Mouse (Mus musculus) forebrain, embryonic 14.5 days (tissue): ENCODE results near the gene Gnat1. TPM values are rescaled to one million over a fixed set of nuclear protein-coding genes. Genes with fewer than 3 reads are reported as not detected.

Source experiments
- ATAC-seq: fragments of 200-750 bp; cut with Nextera tagmentation; 2 replicates; pipeline ENCODE4 v1.8.0; 2017; ENCODE audit warnings: mild to moderate bottlenecking, moderate library complexity
- DNase-seq: peaks from one replicate; pipeline ENCODE4 v3.0.0-alpha.2; 2015; ENCODE audit warnings: low spot score
- H3K27ac ChIP-seq: fragments of 300-500 bp; sonication (generic); 2 replicates; pipeline ENCODE4 v1.5.1; 2014; ENCODE audit warnings: low read depth, mild to moderate bottlenecking, control low read depth, low read length, moderate library complexity
- H3K27me3 ChIP-seq: fragments of 300-500 bp; sonication (generic); replicated peaks from 2 replicates; pipeline ENCODE4 v1.6.1; 2014; ENCODE audit warnings: low read length, control low read depth, mixed read lengths; ENCODE audit not compliant: control insufficient read depth, insufficient read depth
- H3K36me3 ChIP-seq: fragments of 300-500 bp; sonication (generic); 2 replicates; pipeline ENCODE4 v1.6.1; 2014; ENCODE audit warnings: low read length, control low read depth; ENCODE audit not compliant: control insufficient read depth, insufficient read depth
- H3K4me1 ChIP-seq: fragments of 300-500 bp; sonication (generic); 2 replicates; pipeline ENCODE4 v1.6.1; 2014; ENCODE audit warnings: antibody characterized with exemption, low read length, control low read depth; ENCODE audit not compliant: control insufficient read depth, insufficient read depth
- H3K4me2 ChIP-seq: fragments of 300-500 bp; sonication (generic); 2 replicates; pipeline ENCODE4 v1.6.1; 2014; ENCODE audit warnings: mild to moderate bottlenecking, control low read depth, low read length
- H3K4me3 ChIP-seq: fragments of 300-500 bp; sonication (generic); 2 replicates; pipeline ENCODE4 v1.5.1; 2014; ENCODE audit warnings: low read depth, low read length, control low read depth
- H3K9ac ChIP-seq: fragments of 300-500 bp; sonication (generic); 2 replicates; pipeline ENCODE4 v1.6.1; 2014; ENCODE audit warnings: mild to moderate bottlenecking, low read length, control low read depth, moderate library complexity
- H3K9me3 ChIP-seq: fragments of 300-500 bp; sonication (generic); replicated peaks from 2 replicates; pipeline ENCODE4 v1.6.1; 2016; ENCODE audit warnings: low read length, control low read depth, mixed read lengths; ENCODE audit not compliant: control insufficient read depth
- WGBS: fragments of 180-500 bp; shearing (Covaris S2); extraction: QIAGEN DNeasy Blood & Tissue Kit; methylation state at CpG from one replicate; pipeline ENCODE4 v1.1.7; 2014; 5-methylcytosine and 5-hydroxymethylcytosine counted together
- polyA plus RNA-seq: library from polyadenylated mRNA; unstranded; fragments of >200 nt; fragmentation: Nextera tagmentation; extraction: Ambion mirVana; gene quantifications from 2 replicates; pipeline ENCODE4 v1.2.1, GENCODE M21; 2014

Gene Gnat1
- polyA plus RNA-seq, 1 experiment from 2014 or later = 0.66 TPM

- no peaks in the 10 kb centered on the region for H3K9me3 ChIP-seq
- no peaks in the 10 kb centered on the region; the same call in 1 of the 2 replicates for H3K27me3 ChIP-seq
- H3K9ac ChIP-seq = no peak overlapping the region
- no peak for DNase-seq
- H3K4me1 ChIP-seq = peaks cover 53% of the 10 kb centered on the region
- no peak overlapping the region for H3K4me3 ChIP-seq
- H3K27ac ChIP-seq = 0 out of 2 replicates have a peak overlapping the region, but pooled peaks have one; percentile 17
- WGBS = 23% methylated on average over 9 of the region's 9 CpGs
- H3K36me3 ChIP-seq = peaks cover 4% of the 10 kb centered on the region
- no peak overlapping the region for H3K4me2 ChIP-seq
- no peak for ATAC-seq
These were observed 17.5 kb upstream of the Gnat1 start for GRCm38 (mm10) chr9:107696845-107697610.

- Histone ChIP-seq H3K4me1 (peaks cover 49% of the 10 kb centered on the region), H3K9me3 (no peaks in the 10 kb centered on the region), H3K27me3 (no peaks in the 10 kb centered on the region; the same call in 1 of the 2 replicates), H3K4me3 (no peak overlapping the region), H3K36me3 (peaks cover 9% of the 10 kb centered on the region), H3K9ac (no peak overlapping the region), H3K27ac (no peak overlapping the region), H3K4me2 (no peak overlapping the region)
- 49% methylated on average over 6 of the region's 6 CpGs for WGBS
- DNase-seq (no peak), ATAC-seq (no peak)
These were observed 16.6 kb upstream of the Gnat1 start for GRCm38 (mm10) chr9:107696106-107696479.

DNA sequence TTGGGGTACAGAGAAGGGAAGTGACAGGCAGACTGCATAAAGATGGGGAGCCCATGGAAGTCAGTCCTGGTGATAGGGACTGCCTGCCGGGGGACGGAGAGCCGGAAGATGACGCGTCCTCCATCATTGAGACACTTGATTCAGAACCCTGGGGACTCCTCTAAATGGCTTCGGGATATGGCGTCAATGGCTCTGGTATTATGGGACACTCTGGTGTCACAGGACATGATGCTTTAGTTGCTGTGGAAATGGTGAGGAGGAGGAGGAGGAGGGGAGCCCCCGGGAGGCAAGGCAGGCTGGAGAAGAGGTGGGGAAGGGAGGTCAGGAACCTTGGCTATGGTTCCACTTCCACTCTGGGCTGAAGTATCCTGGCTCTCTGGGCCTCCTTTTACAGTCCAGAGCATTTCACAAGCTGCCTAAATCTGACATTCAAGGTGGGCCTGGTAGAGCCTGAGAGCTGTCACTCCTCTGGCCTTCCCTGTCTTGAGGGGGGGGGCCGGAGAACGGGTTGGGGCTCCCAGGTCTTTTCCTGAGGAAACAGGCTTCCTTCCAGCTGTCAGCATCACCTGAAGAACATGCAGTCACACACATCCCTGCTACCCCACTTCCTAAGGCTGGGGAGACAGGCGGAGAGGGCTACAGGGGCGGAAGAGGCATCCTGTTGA lies 16.1 kb upstream of the Gnat1 start:
- H3K27ac ChIP-seq = no peak overlapping the region
- WGBS = 89% methylated on average over 12 of the region's 12 CpGs
- ATAC-seq (no peak), DNase-seq (no peak)
- H3K4me2 ChIP-seq = no peak overlapping the region
- H3K4me1 ChIP-seq = peaks cover 43% of the 10 kb centered on the region
- no peak overlapping the region for H3K4me3 ChIP-seq
- H3K9ac ChIP-seq = no peak overlapping the region
- no peaks in the 10 kb centered on the region; the same call in 1 of the 2 replicates for H3K27me3 ChIP-seq
- peaks cover 9% of the 10 kb centered on the region for H3K36me3 ChIP-seq
- H3K9me3 ChIP-seq = no peaks in the 10 kb centered on the region

DNA sequence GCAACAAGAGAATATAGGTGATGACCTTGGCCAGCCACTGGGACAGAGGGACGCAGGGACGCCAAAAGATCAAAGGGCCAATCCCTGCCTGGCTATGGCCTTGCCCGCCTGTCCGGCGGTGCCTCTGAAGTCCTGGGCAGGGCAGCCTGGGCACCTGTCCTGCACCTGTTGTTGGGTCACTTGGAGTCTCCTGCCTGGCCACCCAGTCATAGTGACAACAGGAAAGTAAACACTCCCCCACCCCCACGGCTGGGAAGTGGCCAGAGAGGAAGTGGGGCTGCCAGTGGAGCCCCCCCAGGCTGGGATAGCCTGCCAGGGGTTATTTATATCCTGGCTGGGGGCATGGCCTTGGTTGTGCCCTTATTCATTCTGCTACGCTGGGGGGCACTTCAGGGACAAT lies 15.1 kb upstream of the Gnat1 start:
- Histone ChIP-seq H3K4me1 (peaks cover 34% of the 10 kb centered on the region), H3K27me3 (no peaks in the 10 kb centered on the region; the same call in 1 of the 2 replicates), H3K36me3 (peaks cover 15% of the 10 kb centered on the region), H3K4me2 (no peak overlapping the region), H3K9ac (no peak overlapping the region), H3K4me3 (no peak overlapping the region), H3K9me3 (no peaks in the 10 kb centered on the region), H3K27ac (no peak overlapping the region)
- DNase-seq (no peak), ATAC-seq (no peak)
- 81% methylated on average over 7 of the region's 7 CpGs for WGBS

DNA sequence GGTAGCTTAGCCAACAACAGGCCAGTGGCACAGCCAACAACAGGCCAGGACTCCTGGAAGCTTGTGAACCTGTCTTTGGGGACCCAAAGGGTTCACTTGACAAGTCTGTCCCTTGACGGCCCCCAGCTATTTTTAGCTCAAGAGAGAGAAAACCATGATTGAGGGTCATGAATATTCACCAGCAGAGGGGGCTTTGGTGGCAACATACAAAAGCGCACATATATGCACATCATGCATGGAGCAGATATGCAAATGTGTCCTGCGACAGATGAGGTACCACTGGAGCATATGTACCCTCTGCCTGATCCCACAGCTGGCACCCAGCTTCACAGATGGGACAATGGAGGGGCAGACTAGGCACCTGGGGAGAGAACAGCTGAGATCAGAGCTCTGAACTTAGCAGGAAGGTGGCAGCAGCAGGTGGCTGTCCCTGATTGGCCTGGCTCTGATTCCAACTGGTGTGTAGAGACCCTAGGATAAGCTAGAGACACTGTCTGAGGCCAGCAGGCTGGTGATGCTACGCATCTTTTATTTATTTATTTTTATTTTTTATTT lies 14.0 kb upstream of the Gnat1 start:
- DNase-seq (no peak), ATAC-seq (no peak)
- Histone ChIP-seq H3K9me3 (no peaks in the 10 kb centered on the region), H3K27me3 (no peaks in the 10 kb centered on the region; the same call in 1 of the 2 replicates), H3K9ac (no peak overlapping the region), H3K4me1 (peaks cover 23% of the 10 kb centered on the region), H3K27ac (no peak overlapping the region), H3K4me3 (no peak overlapping the region), H3K36me3 (peaks cover 18% of the 10 kb centered on the region), H3K4me2 (no peak overlapping the region)
- WGBS = 59% methylated on average over 4 of the region's 4 CpGs

GRCm38 (mm10) chr9:107692785-107693184 lies 13.3 kb upstream of the Gnat1 start:
- H3K36me3 ChIP-seq = peaks cover 24% of the 10 kb centered on the region
- DNase-seq = no peak
- WGBS = 54% methylated on average over 5 of the region's 5 CpGs

DNA sequence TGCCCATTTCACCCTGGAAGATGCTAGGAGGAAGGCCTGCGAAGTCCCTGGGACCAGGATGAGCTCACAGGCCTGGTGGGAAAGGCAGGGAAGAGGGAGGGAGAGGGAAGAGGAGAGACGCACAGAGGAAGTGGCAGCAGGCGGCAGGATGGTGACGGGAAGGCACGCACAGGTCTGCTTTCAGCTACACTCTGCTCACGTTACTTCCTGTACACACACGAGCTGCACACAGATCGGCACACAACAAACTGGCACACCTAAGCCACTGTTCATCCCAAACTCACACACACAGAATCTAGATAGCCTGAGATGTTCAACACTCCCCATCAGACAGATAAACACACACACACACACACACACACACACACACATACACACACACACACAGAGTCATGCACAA lies 10.9 kb upstream of the Gnat1 start:
- DNase-seq (no peak), ATAC-seq (no peak)
- H3K36me3 ChIP-seq = peaks cover 38% of the 10 kb centered on the region
- H3K4me1 ChIP-seq = peaks cover 4% of the 10 kb centered on the region; the same call in 1 of the 2 replicates
- no peak overlapping the region for H3K9ac ChIP-seq
- no peak overlapping the region for H3K4me2 ChIP-seq
- 88% methylated on average over 8 of the region's 8 CpGs for WGBS
- H3K9me3 ChIP-seq = no peaks in the 10 kb centered on the region
- H3K27ac ChIP-seq = no peak overlapping the region
- no peaks in the 10 kb centered on the region for H3K27me3 ChIP-seq
- H3K4me3 ChIP-seq = no peak overlapping the region

More at GRCm38 (mm10) chr9:107692785-107693184, 13.3 kb upstream of the Gnat1 start:
- ATAC-seq = no peak
- Histone ChIP-seq H3K9me3 (no peaks in the 10 kb centered on the region), H3K4me2 (no peak overlapping the region), H3K27me3 (no peaks in the 10 kb centered on the region; the same call in 1 of the 2 replicates), H3K9ac (no peak overlapping the region), H3K4me3 (no peak overlapping the region), H3K4me1 (peaks cover 16% of the 10 kb centered on the region), H3K27ac (no peak overlapping the region)

DNA sequence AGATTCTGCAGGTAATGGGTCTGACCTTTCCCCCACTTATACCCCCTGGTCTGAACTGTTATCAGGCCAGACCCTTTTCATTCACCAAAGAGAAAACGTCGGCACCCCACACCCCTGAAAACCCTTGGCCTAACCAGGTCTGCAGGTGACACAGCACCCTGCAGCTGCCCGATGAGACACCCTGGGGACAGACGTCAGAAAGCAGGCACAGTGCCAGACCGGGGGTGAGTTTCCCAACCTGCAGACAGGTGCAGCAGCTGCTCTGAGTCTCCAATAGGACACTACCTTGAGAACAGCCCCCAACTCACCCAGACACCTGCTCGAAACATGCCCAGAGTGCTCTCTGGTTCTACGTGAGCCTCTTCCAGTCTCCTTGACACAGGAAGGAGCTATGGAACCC lies 9.4 kb upstream of the Gnat1 start:
- WGBS = 81% methylated on average over 7 of the region's 7 CpGs
- ATAC-seq (no peak), DNase-seq (no peak)
- Histone ChIP-seq H3K4me2 (no peak overlapping the region), H3K4me1 (peaks cover 4% of the 10 kb centered on the region; the same call in 1 of the 2 replicates), H3K4me3 (no peak overlapping the region), H3K9me3 (no peaks in the 10 kb centered on the region), H3K27me3 (no peaks in the 10 kb centered on the region), H3K9ac (no peak overlapping the region), H3K36me3 (peaks cover 50% of the 10 kb centered on the region), H3K27ac (no peak overlapping the region)
